Mouse (Mus musculus) mouse embryonic stem cell (cell line): ENCODE measurements around the gene Acacb.

ENCODE experiments used
- in situ Hi-C, 2 experiments: fragments of 300-500 bp; cut with MboI; formaldehyde crosslinking; loops; 1 replicate in 1 of 2; 3 replicates in 1 of 2; pipeline ENCODE4 v1.14.3; 2019 to 2020; ENCODE audit warnings: low sequenced_read_pairs in 2 of 2, low pct_unique_long_range_greater_than_20kb in 1 of 2, mixed read lengths in 1 of 2; ENCODE audit not compliant: unreplicated experiment in 1 of 2

Gene Acacb

DNA sequence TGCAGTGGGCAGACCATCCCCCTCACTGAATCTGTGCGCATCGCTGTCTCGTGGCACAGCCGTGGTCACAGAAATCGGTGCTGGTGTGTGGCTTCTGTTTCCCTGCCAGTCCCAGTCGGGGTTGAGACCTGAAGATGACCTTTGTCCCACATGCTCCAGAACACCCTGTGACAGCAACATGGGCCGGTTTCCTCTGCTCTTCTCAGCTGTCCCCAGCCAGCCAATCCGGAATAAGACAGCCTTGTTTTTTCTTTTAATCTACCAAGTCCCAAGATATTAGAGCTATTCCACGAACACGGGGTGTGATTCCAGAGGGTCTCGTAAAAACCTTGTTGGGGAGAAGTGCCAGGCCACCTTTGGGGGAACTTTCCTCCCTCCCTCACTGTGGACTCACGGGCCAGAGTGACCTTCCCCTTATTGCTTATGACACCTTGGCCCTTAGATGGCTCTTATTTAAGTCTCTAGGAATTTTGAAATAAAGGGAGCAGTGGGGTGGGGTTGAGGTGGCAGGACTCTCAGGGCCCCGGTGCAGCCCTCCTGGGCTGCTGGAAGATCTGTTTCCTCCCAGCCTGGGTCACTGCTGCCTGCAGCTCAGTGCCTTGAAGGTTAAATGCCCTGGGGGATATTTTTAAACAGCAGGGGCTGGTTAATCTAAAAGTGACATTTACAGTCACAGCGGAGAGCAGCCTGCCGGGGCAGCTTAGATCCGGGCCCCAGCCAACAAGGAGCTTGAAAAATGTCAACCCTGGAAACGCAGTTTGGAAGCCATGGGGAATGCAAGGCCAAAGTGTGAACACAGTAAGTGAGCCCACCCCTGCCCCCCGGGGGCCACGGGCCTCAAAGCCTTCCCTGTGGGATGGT is at the start of gene Acacb:
Acacb (plus strand) TSS at position 508 of the 861 bp plus-strand sequence.
- in situ Hi-C loops = no loop called here

DNA sequence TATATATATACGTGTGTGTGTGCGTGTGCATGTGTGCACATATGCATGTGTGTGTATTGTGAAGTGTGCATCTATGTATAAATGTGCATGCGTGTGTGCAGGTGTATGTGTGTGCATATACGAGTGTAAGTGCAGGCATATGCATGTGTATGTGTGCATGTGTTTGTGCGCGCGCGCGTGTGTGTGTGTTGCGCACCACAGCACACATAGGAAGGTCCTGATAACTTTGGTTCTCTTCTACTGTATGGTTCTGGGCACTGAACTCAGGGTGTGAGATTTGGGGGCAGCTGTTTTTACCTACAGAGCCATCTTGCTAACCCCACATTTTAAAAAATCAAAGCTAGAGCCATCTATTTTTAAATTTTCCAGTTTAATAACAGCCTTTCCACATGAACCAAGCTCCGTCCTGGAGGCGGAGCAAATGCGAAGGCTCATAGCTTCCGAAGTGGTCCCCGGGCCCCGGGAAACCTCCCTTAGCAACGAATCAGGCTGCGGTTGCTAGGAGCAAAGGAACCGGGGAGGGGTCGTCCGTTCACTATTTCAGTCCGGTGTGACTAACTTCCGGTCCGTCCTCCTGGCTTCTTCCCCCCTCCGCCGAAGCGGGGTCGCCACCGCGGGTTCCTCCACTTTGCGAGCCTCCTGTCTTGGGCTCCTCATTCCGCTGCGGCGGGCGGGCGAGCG is 46.5 kb upstream of the Acacb start:
- in situ Hi-C loops = no loop called here

DNA sequence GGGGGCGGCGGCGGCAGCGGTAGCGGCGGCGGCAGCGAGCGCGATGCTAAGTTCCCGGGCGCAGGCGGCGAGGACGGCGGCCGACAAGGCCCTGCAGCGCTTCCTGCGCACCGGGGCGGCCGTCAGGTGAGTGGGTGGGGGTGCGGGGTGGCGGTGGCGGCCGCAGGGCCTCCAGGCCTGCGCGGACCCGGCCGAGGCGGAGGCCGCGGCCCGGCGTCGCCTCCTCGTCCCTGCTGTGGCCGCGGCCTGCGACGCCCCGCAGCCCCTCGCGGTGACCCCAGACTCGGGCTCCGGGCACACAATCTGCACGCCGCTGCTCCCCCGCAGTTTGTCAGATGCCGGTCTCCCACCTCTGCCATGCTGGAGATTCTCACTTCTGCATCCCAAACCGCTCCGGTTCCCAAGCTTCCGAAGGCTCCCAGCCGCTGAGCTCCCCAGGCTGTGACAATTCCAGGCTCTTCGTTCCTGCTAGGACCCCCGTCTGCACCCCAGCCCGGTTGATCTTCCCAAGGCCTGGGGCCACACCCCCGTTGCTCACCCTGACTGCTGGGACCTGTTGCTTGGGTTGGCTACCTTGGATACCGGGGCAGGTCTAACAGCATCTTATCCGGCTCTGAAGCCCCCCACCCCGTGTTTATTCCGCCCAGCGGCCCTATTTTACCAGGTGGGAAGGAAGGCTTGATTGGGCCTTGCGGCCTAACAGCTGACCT is 45.8 kb upstream of the Acacb start:
- in situ Hi-C loops = no loop called here

DNA sequence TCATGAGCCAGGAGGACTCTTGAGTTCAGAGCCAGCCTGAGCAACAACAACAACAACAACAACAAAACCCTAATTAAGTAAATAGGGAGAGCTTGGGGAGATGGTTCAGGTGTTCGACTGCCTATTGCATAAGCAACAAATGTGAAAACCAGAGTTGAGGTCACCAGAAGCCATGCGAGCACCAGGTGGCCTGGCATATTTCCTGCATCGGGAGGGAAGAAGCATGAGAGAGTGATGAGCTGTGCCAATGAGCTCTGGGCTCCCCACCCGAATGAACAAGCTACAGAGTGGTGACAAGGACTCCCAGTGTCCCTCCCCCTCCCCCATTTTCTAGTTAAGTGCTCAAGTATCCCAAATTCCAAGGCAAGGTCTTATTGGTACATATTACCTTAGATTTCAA is 44.5 kb upstream of the Acacb start:
- in situ Hi-C loops = no loop called here

DNA sequence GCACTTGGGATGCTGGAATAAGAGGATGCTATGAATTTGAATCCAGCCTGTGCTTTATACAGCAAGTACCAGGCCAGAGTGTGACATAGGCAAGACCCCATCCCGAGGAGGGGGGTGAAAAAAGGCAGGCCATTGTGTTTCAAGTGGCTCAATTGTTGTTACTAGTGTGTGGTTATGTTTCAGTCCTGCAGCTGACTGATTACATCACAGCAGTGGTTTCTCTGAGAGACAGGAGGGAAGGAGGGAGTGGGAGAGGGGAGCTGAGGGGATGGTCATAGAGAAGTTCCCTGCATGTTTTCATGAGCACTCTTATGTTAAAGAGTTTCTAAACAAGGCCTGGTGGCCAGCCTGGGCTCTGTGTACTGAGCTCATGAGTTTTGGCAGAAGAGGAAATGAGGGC is 43.5 kb upstream of the Acacb start:
- in situ Hi-C loops = no loop called here

DNA sequence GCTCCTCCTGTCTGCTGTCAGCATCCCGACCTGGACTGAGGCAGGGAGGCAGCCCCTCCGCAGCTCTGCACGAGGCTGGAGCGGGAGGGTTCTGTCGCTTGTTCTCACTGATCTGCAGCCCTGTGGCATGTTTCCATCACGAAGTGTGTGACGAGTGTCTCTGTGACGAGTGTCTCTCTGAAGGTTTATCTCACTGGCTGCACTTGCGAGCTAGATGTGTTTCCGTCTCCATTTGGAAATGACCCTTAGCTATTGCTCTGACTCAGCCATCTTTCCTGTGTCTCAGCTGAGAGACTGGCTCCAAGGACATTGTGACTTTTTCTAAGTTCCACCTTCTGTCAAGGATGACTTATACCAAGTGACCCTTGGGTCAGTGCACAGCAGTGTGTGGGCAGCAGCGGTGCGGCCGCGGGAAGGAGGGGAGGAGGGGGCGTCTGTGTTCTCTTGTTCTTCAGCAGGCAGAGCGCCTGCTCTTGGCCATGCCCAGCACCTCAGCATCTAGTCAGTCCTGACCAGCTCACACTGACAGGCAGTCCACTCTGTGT is 39.9 kb upstream of the Acacb start:
- in situ Hi-C loops = no loop called here

DNA sequence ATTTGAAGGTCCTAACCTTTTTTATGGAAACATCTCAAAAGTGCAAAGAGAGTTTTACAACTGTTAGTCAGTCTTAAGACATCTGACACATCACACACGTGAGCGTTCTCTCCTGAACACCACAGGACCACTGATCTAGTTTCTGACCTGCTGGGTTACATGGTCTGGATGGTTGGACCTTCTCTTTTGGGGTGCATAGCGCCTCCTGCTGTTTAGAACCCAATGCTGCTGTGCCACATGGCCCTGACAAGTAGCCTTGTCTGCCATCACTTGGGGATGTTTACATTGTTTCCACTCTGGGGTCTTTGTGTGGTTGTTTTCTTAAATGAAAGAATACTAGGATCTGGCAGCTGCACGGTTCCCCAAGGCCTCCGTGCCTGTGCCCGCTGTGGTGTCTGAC is 33.0 kb upstream of the Acacb start:
- in situ Hi-C loops = no loop called here

DNA sequence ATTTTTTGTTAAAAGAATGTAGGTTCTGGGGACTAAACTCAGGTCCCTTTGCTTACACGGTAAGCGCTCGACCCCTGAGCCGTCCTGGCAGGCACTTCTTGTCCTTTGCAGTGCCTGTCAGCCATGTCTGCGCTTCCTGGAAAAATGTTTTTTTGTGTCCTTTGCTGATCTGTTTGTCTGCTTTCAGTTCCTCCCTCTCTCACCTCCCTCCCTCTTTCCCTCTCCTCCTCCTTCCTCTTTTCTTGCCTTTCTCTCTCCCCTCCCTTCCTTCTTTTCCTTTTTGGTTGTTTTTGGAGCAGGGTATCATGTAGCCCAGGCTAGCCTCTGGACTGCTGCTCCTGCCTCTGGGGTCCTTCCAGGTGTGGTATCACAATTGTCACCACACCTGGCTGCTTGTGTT is 31.3 kb upstream of the Acacb start:
- in situ Hi-C loops = no loop called here

DNA sequence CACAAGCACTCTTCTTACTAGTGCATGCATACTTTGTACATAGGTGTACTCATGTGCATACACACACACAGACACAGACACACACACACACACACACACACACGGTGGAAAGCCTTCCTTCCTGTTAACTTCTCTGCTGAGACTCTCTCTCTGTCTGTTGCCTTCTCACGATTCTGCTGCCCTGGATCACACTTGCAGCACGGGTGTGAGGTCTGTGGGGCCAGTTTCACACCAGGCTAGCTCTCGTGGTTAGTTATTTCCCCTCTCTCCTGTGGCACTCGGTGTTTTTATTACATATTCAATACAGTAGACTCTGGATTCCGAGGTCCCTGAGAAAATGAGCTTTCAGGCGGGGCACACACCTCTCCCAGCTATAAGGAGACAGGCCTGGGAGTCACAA is 29.7 kb upstream of the Acacb start:
- in situ Hi-C loops = no loop called here

DNA sequence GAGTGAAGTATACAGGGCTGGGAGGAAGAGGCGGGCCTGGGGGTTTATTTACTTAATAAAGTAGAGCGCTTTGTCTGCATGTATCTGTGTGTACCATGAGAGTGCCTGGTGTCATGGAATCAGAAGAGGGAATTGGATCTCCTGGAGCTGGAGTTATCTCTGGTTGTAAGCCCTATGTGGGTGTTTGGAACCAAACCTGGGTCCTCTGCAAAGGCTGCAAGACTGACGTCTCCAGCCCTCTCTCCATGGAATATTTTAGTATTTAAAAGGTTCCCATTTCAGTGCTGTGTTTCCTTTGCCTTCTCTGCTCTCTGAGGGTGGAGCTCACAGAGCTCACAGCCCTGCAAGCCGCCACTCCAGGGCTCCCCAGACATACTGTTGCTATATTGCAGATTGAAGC is 26.5 kb upstream of the Acacb start:
- in situ Hi-C loops = no loop called here

DNA sequence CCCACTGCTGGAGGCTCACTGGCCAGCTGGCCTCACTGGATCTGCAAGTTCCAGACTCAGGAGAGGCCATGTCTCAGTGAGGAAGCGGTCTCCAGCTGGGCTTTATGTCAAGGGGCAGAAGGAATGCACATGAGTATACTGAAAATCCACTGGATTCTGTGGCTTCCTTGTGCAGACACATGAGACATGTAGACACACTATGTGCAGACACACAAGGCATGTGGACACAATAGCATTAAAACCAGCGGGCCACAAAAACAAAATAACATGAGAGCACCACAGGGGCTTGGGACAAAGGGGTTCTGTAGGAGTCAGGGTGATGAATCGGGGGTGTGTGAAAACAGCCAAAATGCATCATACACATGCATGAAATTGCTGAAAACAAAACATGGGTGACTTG is 20.3 kb upstream of the Acacb start:
- in situ Hi-C loops = no loop called here

DNA sequence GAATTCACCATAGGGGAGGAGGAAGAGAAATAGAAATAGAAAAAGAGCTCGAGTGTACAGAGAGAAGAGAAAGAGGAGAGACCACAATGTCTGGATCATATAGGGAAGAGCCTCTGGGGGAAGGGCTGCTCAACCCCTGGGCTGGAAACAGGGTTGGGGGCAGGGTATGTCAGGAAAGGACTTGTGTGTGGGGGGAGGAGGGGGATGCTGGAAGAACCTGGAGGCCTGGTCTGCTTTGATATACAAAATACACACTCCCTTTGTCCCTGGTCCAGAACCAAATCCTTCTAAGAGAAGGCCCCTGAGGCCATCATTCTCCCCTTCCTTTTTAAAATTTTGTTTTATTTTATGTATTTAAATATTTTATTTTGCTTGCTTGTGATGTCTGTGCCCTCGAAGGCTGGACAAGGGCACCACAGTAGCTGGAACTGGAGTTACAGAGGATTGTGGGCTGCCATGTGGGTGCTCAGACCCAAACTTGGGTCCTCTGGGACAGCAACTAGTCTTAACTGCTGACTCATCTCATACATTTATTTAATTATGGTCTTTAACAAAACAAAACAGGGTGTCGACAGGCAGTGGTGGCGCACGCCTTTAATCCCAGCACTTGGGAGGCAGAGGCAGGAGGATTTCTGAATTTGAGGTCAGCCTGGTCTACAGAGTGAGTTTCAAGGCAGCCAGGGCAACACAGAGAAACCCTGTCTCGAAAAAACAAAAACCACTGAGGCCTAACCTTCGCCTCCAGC is 19.7 kb upstream of the Acacb start:
- in situ Hi-C loops = no loop called here

DNA sequence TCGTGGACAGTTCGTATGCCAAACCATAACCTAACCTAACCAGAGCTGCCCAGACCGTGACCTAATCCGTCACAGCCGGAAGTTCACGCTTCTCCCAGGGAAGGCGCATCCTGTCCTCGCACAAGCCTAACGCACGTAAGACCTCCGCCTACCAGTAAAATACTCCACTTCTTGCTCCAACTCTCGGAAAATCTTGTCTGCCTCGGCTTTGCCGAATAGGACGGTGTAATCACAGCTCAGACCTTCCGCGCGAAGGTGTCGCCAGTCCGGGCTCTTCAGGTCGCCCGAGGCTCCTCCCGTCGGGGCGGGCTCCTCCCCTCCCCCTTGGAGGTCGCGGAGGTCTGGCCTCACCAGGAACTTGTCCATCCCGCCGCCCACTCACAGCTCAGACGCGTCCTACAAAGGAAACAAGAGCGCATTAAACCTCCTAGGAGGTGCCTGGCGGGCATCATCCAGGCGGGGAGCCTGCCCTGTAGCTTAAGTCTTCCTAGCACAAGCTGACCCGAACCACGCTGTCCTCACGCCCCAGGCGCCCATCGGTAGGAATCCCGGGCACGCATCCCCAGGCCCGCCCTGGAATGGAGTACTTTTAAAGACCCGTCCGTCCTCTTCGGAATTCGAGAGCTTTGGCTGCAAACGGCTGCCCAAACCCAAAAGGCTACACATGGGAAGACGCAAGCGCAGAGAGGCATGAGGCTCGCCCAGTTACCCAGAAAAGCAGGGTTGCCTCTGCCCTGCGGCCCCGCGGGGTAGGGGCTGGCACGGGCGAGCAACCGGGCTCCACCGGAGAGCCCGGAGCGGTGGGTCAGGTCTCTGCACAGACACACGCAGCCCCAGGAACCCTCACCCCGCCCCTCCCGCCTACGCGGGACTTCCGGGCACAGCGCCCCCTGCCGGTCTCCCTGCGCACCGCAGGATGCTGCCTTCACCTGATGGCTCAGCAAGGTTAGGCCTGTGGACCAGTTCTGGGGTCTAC is 18.7 kb upstream of the Acacb start, which contains the start of gene Alkbh2:
Alkbh2 (minus strand) TSS at position 845 of the 976 bp plus-strand sequence.
- in situ Hi-C loops = no loop called here

DNA sequence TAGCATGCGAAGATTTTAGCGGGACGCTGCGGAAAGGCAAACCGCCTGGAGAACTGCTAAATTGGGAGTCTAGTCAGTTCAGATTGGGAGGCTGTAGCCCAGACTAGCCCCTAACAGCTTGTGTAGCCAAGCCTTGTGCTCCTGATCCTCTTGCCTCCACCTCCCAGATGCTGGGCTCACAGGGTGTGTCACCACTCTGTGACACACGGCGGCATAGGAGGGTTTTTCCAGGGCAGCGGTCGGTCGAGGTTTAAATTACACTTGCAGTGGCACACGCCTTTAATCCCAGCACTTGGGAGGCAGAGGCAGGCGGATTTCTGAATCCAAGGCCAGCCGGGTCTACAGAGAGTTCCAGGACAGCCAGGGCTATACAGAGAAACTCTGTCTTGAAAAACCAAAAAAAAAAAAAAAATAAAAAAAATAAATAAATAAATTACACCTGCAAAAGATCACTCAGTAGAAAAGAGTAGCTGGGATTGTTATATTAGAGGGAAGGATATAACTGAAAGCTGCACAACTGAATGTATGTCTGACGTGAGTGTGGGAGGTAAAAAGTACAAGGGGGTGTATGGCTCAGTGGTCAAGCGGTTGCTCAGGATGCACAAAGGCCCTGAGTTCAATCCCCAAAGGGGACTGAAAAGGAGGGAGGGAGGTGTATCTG is 16.7 kb upstream of the Acacb start:
- in situ Hi-C loops = no loop called here

DNA sequence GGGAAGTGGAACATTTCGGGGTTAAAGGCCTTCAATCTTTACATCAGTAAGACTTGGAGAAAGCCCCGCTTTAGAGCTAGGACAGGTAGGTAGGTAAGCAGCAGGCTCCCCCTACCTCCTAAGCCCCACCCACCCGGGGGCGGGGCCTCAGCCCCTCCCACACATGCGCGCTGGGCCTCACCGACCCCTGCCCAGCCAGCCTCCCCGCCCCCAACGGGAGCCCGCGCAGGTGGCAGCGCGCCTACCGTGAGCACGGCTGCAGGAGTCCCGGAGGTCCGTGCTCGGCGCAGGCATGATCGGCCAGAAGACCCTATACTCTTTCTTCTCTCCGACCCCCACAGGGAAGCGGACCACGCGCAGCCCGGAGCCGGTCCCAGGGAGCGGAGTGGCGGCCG is 16.1 kb upstream of the Acacb start, which contains the start of gene Ung:
Ung (plus strand) TSS at position 176 of the 395 bp plus-strand sequence.
- in situ Hi-C loops = no loop called here

DNA sequence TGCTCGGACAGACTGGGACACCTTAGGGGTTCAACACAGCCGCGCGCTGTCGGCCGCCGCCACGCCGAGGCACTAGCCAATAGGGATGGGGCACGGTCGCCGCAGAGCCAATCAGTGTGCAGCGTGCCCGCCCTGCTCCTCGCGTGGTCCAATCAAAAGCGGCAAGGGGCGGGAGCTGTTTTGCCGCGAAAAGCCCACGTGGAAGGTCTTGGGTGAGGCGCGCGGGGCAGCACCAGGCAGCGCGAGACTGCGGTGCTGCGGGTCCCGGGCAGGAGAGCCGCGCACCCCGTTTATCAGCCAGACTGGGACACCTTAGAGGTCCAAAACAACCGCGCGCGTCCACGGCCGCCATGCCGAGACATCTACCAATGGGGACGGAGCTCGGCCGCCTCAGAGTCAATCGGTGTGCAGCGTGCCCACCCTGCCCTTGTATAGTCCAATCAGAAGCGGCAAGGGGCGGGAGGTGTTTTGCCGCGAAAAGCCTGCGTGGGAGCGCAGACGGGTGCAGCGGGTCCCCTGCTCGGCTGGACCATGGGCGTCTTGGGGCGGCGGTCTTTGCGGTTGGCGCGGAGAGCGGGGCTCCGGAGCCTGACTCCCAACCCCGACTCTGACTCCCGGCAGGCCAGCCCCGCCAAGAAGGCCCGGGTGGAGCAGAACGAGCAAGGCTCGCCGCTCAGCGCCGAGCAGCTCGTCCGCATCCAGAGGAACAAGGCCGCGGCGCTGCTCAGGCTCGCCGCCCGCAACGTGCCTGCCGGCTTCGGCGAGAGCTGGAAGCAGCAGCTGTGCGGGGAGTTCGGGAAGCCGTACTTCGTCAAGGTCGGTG is 15.4 kb upstream of the Acacb start:
- in situ Hi-C loops = no loop called here
